Mouse (Mus musculus): Measurements from ENCODE around the gene Hoxd4. TPM values are rescaled to one million over a fixed set of nuclear protein-coding genes. Genes with fewer than 3 reads are reported as not detected.

Gene Hoxd4
- polyA plus RNA-seq, 1 experiment from 2014 or later = 1.9 TPM

DNA sequence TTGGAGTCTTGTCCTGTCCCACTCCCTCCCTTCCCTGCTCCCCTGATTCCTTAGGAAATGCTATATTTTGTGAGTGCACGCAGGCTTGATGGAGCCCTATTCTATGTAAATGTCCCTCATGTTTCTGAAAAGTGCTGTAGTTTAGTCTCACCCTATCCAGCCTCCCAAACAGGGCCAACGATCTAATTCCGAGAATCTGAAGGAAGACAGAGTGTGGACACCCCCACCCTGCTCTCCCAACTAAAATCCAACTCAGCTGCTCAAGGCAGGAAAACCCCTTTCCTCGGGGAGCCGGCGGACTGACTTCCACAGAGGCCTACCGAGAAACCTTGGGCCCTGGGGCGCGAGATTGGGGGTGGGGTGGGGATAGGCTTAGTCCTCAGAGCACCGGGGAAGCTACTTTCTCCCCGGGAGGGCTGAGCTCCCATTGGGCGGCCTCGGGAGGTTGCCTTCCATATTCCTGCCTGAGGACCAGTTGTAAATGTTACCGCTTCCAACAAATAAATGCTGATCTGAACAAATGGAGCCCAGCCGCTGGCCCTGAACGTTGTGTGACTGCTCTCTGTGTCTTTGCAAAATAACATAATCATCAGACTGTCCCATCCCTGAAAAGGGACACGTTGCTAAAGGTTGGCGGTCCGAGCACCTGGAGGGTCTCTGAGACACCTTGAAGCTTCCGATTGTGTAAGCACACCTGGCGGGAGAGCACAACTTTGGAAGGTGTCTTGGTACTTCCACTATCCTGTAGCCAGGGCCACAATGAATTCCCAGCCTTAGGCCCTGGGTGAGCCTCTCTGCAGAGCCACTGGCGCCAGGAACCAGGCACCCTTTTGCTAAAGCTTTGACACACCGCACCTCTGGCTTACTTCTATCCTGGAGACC, 11.8 kb upstream of the Hoxd4 start:
- Histone ChIP-seq H3K9ac (ENCODE audit: low read length) (peak overlapping the region; percentile 97), H3K27me3 (ENCODE audit: control insufficient read depth, insufficient read depth, low read length) (no peaks in the 10 kb centered on the region; the same call in 1 of the 2 replicates), H3K4me2 (ENCODE audit: low read depth, severe bottlenecking) (peak overlapping the region; percentile 93), H3K36me3 (ENCODE audit: control insufficient read depth, insufficient read depth, low read length) (no peaks in the 10 kb centered on the region), H3K4me3 (ENCODE audit: low read depth, low read length) (peak overlapping the region; percentile 71), H3K9me3 (ENCODE audit: control insufficient read depth, low read length) (no peaks in the 10 kb centered on the region), H3K27ac (replicated peaks; ENCODE audit: low read depth, low read length) (peak overlapping the region; percentile 98), H3K4me1 (ENCODE audit: control insufficient read depth, insufficient read depth, low read length) (peaks cover 42% of the 10 kb centered on the region)
- DNase-seq (ENCODE audit: low spot score) (peak; percentile 68), ATAC-seq (ENCODE audit: insufficient number of reproducible peaks, low FRiP score, low TSS enrichment, low read depth) (no peak)
- 4% methylated on average over 23 of the region's 23 CpGs for WGBS

GRCm38 (mm10) chr2:74700546-74701112, 11.1 kb upstream of the Hoxd4 start:
- Histone ChIP-seq H3K9me3 (ENCODE audit: control insufficient read depth, low read length) (no peaks in the 10 kb centered on the region), H3K4me3 (ENCODE audit: low read depth, low read length) (peak overlapping the region; percentile 71), H3K4me2 (ENCODE audit: low read depth, severe bottlenecking) (peak overlapping the region; percentile 93), H3K4me1 (ENCODE audit: control insufficient read depth, insufficient read depth, low read length) (peaks cover 36% of the 10 kb centered on the region), H3K27me3 (ENCODE audit: control insufficient read depth, insufficient read depth, low read length) (no peaks in the 10 kb centered on the region; the same call in 1 of the 2 replicates), H3K27ac (replicated peaks; ENCODE audit: low read depth, low read length) (peak overlapping the region; percentile 98), H3K36me3 (ENCODE audit: control insufficient read depth, insufficient read depth, low read length) (no peaks in the 10 kb centered on the region), H3K9ac (ENCODE audit: low read length) (peak overlapping the region; percentile 97)
- 2% methylated on average over 22 of the region's 22 CpGs for WGBS
- ATAC-seq (ENCODE audit: insufficient number of reproducible peaks, low FRiP score, low TSS enrichment, low read depth) = no peak
- no peak for DNase-seq (ENCODE audit: low spot score)

- Histone ChIP-seq H3K9me3 (ENCODE audit: control insufficient read depth, low read length) (no peaks in the 10 kb centered on the region), H3K4me3 (ENCODE audit: low read depth, low read length) (no peak overlapping the region), H3K4me1 (ENCODE audit: control insufficient read depth, insufficient read depth, low read length) (peaks cover 25% of the 10 kb centered on the region), H3K27ac (replicated peaks; ENCODE audit: low read depth, low read length) (no peak overlapping the region), H3K4me2 (ENCODE audit: low read depth, severe bottlenecking) (peak overlapping the region; percentile 37), H3K9ac (ENCODE audit: low read length) (no peak overlapping the region), H3K36me3 (ENCODE audit: control insufficient read depth, insufficient read depth, low read length) (no peaks in the 10 kb centered on the region), H3K27me3 (ENCODE audit: control insufficient read depth, insufficient read depth, low read length) (no peaks in the 10 kb centered on the region)
- WGBS = 7% methylated on average over 17 of the region's 17 CpGs
- peak; percentile 92 for DNase-seq (ENCODE audit: low spot score)
- no peak for ATAC-seq (ENCODE audit: insufficient number of reproducible peaks, low FRiP score, low TSS enrichment, low read depth)
Observed at GRCm38 (mm10) chr2:74701949-74702819, 9.5 kb upstream of the Hoxd4 start.

- H3K27ac ChIP-seq (replicated peaks; ENCODE audit: low read depth, low read length) = no peak overlapping the region
- no peak overlapping the region for H3K4me3 ChIP-seq (ENCODE audit: low read depth, low read length)
- H3K27me3 ChIP-seq (ENCODE audit: control insufficient read depth, insufficient read depth, low read length) = no peaks in the 10 kb centered on the region
- no peak for DNase-seq (ENCODE audit: low spot score)
- ATAC-seq (ENCODE audit: insufficient number of reproducible peaks, low FRiP score, low TSS enrichment, low read depth) = no peak
- H3K36me3 ChIP-seq (ENCODE audit: control insufficient read depth, insufficient read depth, low read length) = no peaks in the 10 kb centered on the region
- H3K4me2 ChIP-seq (ENCODE audit: low read depth, severe bottlenecking) = no peak overlapping the region
- peaks cover 24% of the 10 kb centered on the region for H3K4me1 ChIP-seq (ENCODE audit: control insufficient read depth, insufficient read depth, low read length)
- H3K9me3 ChIP-seq (ENCODE audit: control insufficient read depth, low read length) = no peaks in the 10 kb centered on the region
- WGBS = 11% methylated on average over 6 of the region's 6 CpGs
- H3K9ac ChIP-seq (ENCODE audit: low read length) = no peak overlapping the region
Observed at GRCm38 (mm10) chr2:74702820-74703219, 8.9 kb upstream of the Hoxd4 start.

DNA sequence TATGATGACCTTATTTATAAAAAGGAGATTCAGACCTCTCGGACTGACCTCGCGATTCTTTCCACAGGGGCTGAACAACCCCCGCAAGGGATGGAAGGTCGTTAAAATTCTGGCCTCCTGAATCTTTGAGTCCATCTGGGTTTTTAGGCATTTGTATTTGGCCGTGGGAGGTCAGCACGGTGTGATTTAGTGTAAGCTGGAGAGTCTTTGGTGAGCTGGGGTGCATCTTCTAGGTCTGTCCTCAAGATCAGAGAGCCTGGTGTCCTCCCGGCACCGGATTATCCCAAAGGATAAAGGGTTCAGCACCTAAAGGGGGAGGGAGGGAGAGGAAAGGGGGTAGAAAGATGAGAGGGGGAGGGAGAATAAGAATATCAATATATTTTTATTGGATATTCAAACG, 8.4 kb upstream of the Hoxd4 start:
- ATAC-seq (ENCODE audit: insufficient number of reproducible peaks, low FRiP score, low TSS enrichment, low read depth) = no peak
- DNase-seq (ENCODE audit: low spot score) = peak; percentile 49
- Histone ChIP-seq H3K27me3 (ENCODE audit: control insufficient read depth, insufficient read depth, low read length) (no peaks in the 10 kb centered on the region), H3K4me2 (ENCODE audit: low read depth, severe bottlenecking) (peak overlapping the region; percentile 92; the same call in 1 of the 2 replicates), H3K9ac (ENCODE audit: low read length) (no peak overlapping the region), H3K4me3 (ENCODE audit: low read depth, low read length) (no peak overlapping the region; the same call in 1 of the 2 replicates), H3K27ac (replicated peaks; ENCODE audit: low read depth, low read length) (no peak overlapping the region), H3K36me3 (ENCODE audit: control insufficient read depth, insufficient read depth, low read length) (no peaks in the 10 kb centered on the region), H3K4me1 (ENCODE audit: control insufficient read depth, insufficient read depth, low read length) (peaks cover 27% of the 10 kb centered on the region), H3K9me3 (ENCODE audit: control insufficient read depth, low read length) (no peaks in the 10 kb centered on the region)
- WGBS = 3% methylated on average over 10 of the region's 10 CpGs

DNA sequence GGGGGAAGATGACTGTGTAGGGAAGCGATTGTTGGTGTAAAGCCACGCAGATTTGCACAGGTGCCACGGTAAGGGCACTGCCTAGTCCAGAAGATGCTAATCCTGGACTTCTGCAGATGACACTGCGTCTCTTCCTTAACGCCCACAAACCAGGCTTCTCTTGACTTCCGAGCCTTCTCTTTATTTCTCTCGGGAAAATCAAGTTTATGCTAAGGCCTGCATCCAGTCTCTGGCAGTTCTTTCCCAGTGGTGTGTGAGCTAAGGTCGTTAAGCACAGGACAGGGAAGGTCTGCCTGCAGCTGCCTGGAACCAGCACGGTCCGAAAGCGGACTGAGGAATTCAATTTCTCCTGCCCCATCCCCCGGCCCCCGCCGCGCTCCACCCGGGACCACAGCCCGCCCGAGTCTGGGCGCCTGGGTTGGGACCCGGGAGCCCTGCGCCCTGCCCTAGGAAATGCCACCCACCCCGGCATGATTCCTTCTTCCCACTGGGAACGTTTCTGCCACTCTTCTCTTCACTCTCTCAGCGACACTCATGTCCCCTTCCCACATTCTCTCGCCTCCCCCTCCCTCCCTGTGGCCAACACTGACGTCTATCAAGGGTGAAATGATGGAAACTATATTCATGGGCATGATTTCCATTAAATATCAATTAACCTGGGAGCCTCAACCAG, 7.9 kb upstream of the Hoxd4 start:
- H3K4me1 ChIP-seq (ENCODE audit: control insufficient read depth, insufficient read depth, low read length) = peaks cover 33% of the 10 kb centered on the region
- H3K9me3 ChIP-seq (ENCODE audit: control insufficient read depth, low read length) = no peaks in the 10 kb centered on the region
- no peaks in the 10 kb centered on the region for H3K27me3 ChIP-seq (ENCODE audit: control insufficient read depth, insufficient read depth, low read length)
- H3K4me3 ChIP-seq (ENCODE audit: low read depth, low read length) = peak overlapping the region; percentile 55
- DNase-seq (ENCODE audit: low spot score) (peak; percentile 66), ATAC-seq (ENCODE audit: insufficient number of reproducible peaks, low FRiP score, low TSS enrichment, low read depth) (no peak)
- peak overlapping the region; percentile 92 for H3K4me2 ChIP-seq (ENCODE audit: low read depth, severe bottlenecking)
- H3K36me3 ChIP-seq (ENCODE audit: control insufficient read depth, insufficient read depth, low read length) = no peaks in the 10 kb centered on the region
- H3K9ac ChIP-seq (ENCODE audit: low read length) = peak overlapping the region; percentile 96
- peak overlapping the region; percentile 99 for H3K27ac ChIP-seq (replicated peaks; ENCODE audit: low read depth, low read length)
- WGBS = 1% methylated on average over 26 of the region's 26 CpGs

DNA sequence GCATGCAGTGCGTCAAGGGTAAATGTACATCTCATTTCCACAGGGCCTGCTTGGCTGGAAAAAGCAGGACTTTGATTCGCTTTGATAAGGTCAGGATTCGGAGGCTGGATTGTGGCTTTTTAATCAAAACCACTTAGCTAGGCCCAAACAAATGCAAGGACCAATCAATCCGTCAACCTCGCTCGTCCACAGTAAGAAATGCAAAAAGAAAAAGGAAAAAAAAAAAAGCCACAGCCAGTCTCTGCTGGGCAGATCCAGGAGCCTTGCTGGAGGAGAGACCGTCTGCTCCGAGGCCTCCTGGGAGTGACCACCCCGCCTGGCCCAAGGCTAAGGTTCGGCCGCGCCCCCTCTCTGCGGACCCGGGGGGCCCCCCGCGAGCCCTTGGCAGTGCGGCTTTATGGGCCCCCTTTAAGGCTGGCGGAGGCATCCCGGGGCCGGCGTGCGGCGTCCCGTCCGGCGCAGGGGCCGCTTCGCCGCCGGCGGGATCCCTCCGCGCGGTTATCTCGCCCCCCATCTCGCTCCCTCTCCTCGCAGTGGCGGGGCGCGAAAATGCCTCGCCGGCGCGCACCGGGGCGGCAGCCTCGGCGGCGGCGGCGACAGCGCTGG, 7.2 kb upstream of the Hoxd4 start, which contains the start of gene Hoxd8:
Gene Hoxd8 (plus strand): TSS at position 223 of the 606 bp plus-strand sequence.
- Histone ChIP-seq H3K4me3 (ENCODE audit: low read depth, low read length) (peak within 1 kb of the TSS; percentile 55), H3K27ac (replicated peaks; ENCODE audit: low read depth, low read length) (peak within 1 kb of the TSS; percentile 99), H3K4me1 (ENCODE audit: control insufficient read depth, insufficient read depth, low read length) (peaks cover 31% of the 10 kb centered on the region), H3K36me3 (ENCODE audit: control insufficient read depth, insufficient read depth, low read length) (no peaks in the 10 kb centered on the region), H3K4me2 (ENCODE audit: low read depth, severe bottlenecking) (peak within 1 kb of the TSS; percentile 92), H3K9me3 (ENCODE audit: control insufficient read depth, low read length) (no peaks in the 10 kb centered on the region), H3K27me3 (ENCODE audit: control insufficient read depth, insufficient read depth, low read length) (no peaks in the 10 kb centered on the region), H3K9ac (ENCODE audit: low read length) (peak within 1 kb of the TSS; percentile 96)
- peak; percentile 88 for DNase-seq (ENCODE audit: low spot score)
- WGBS = under 1% methylated on average over 40 of the region's 52 CpGs
- ATAC-seq (ENCODE audit: insufficient number of reproducible peaks, low FRiP score, low TSS enrichment, low read depth) = 0 out of 2 replicates have a peak, but pooled peaks have one; percentile 18

Measured in limb, embryonic 11.5 days (tissue).